Mouse (Mus musculus) neural tube, embryonic 13.5 days (tissue): Measurements from ENCODE around the gene Obp2a. TPM values are rescaled to one million over a fixed set of nuclear protein-coding genes. Genes with fewer than 3 reads are reported as not detected.
"Not testable (repeated sequence)": the region's sequence is repeated elsewhere in the genome, so short reads cannot be mapped to it uniquely, and the experiment has no call there.

Experiments
- ATAC-seq: fragments of 200-750 bp; cut with Nextera tagmentation; 2 replicates; pipeline ENCODE4 v1.8.0; 2017; ENCODE audit warnings: low read depth, mild to moderate bottlenecking, moderate TSS enrichment, moderate library complexity
- H3K27ac ChIP-seq: fragments of 300-500 bp; sonication (generic); replicated peaks from 2 replicates; pipeline ENCODE4 v1.5.1; 2015; ENCODE audit warnings: moderate library complexity, mild to moderate bottlenecking, inconsistent platforms
- H3K27me3 ChIP-seq: fragments of 300-500 bp; sonication (generic); 2 replicates; pipeline ENCODE4 v1.6.1; 2015; ENCODE audit warnings: mild to moderate bottlenecking, inconsistent platforms
- H3K36me3 ChIP-seq: fragments of 300-500 bp; sonication (generic); 2 replicates; pipeline ENCODE4 v1.6.1; 2015; ENCODE audit warnings: mild to moderate bottlenecking, inconsistent platforms
- H3K4me1 ChIP-seq: fragments of 300-500 bp; sonication (generic); replicated peaks from 2 replicates; pipeline ENCODE4 v1.6.1; 2015; ENCODE audit warnings: inconsistent platforms
- H3K4me2 ChIP-seq: fragments of 300-500 bp; sonication (generic); 2 replicates; pipeline ENCODE4 v1.6.1; 2015; ENCODE audit warnings: inconsistent platforms, mild to moderate bottlenecking, moderate library complexity
- H3K4me3 ChIP-seq: fragments of 300-500 bp; sonication (generic); 2 replicates; pipeline ENCODE4 v1.5.1; 2015; ENCODE audit warnings: mild to moderate bottlenecking, inconsistent platforms
- H3K9ac ChIP-seq: fragments of 300-500 bp; sonication (generic); 2 replicates; pipeline ENCODE4 v1.6.1; 2015; ENCODE audit warnings: moderate library complexity, mild to moderate bottlenecking, inconsistent platforms
- H3K9me3 ChIP-seq: fragments of 300-500 bp; sonication (generic); 2 replicates; pipeline ENCODE4 v1.6.1; 2016; ENCODE audit warnings: inconsistent platforms
- WGBS: fragments of 180-500 bp; shearing (Covaris S2); methylation state at CpG from one replicate; pipeline ENCODE4 v1.1.7; 2015; 5-methylcytosine and 5-hydroxymethylcytosine counted together
- polyA plus RNA-seq: library from polyadenylated mRNA; unstranded; fragments of >200 nt; fragmentation: Nextera tagmentation; extraction: Ambion mirVana; gene quantifications from 2 replicates; pipeline ENCODE4 v1.2.1, GENCODE M21; 2015

Gene Obp2a
- polyA plus RNA-seq, 1 experiment from 2014 or later, result not detected

- no peak overlapping the region for H3K4me2 ChIP-seq
- no peaks in the 10 kb centered on the region for H3K4me1 ChIP-seq
- H3K4me3 ChIP-seq, result no peak overlapping the region
- no peak overlapping the region for H3K9ac ChIP-seq
- 64% methylated on average over 2 of the region's 2 CpGs for WGBS
- H3K9me3 ChIP-seq, result no peaks in the 10 kb centered on the region
- H3K27me3 ChIP-seq, result no peaks in the 10 kb centered on the region
- no peaks in the 10 kb centered on the region for H3K36me3 ChIP-seq
- no peak for ATAC-seq
- no peak overlapping the region for H3K27ac ChIP-seq
Measured at GRCm38 (mm10) chr2:25733199-25733930, 33.5 kb downstream of the Obp2a start.

DNA sequence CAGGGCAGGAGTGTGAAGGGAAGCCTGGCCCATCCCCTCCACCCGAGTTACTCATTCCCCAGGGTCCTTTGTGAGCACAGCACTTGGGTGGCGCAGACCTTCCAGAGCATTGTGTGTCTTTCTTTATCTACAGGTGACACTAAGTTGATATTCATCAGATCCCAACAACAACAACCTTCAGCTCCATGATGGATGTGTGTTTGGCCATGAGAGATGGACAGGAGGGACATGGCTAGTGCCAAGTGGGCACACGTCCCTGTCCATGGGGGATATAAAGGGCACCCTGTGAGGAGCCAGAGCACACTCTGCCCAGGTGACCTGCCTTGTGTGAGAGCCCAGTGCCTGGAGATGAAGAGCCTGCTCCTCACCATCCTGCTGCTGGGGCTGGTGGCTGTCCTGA lies 36.9 kb downstream of the Obp2a start, which contains the start of gene Obp2b:
Gene Obp2b, plus strand, starts transcription at position 301 of the 400 bp plus-strand sequence.
- not testable (repeated sequence) for H3K9ac ChIP-seq, H3K4me2 ChIP-seq, H3K4me3 ChIP-seq, H3K27ac ChIP-seq, H3K4me1 ChIP-seq, H3K9me3 ChIP-seq, H3K27me3 ChIP-seq, ATAC-seq, H3K36me3 ChIP-seq
- WGBS, result 80% methylated on average over 3 of the region's 3 CpGs

DNA sequence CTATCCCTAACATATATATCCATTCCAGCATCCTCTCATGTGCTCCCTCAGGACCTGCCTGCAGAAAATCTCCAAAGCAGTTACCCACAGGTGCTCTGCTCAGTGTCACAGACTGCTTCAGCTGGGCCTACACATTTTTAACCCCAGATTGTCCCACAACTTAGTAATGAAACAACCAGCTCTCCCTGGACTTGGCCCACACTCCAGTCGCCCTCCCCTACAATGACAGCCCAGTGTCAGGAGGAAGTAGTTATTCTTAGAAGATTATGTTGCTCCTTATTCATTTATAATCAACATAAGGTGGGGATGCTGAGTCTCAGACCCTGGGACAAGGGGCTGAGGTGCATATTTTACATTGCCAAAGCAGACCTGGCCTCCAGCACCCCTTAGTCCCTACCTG lies 41.8 kb downstream of the Obp2a start:
- 71% methylated on average over 1 of the region's 1 CpGs for WGBS
- H3K9ac ChIP-seq, result no peak overlapping the region
- no peak for ATAC-seq

More for the DNA sequence above, 41.8 kb downstream of the Obp2a start:
- Histone ChIP-seq H3K4me3 (no peak overlapping the region), H3K27ac (no peak overlapping the region), H3K4me2 (no peak overlapping the region), H3K36me3 (no peaks in the 10 kb centered on the region), H3K4me1 (no peaks in the 10 kb centered on the region), H3K9me3 (no peaks in the 10 kb centered on the region), H3K27me3 (no peaks in the 10 kb centered on the region)

Other genes with a start within 250 kb of the Obp2a start
- 2.8 and 3.2 TPM in 2 replicates for gene Clic3, start 243.2 kb upstream of the Obp2a start, polyA plus RNA-seq
- gene Paxx, start 238.9 kb upstream of the Obp2a start, polyA plus RNA-seq, result 85.1 and 97.1 TPM in 2 replicates
- gene Ptgds, start 230.0 kb upstream of the Obp2a start, polyA plus RNA-seq, result 19.7 and 19.9 TPM in 2 replicates
- not detected in 2 replicates for gene Lcn12, start 206.1 kb upstream of the Obp2a start, polyA plus RNA-seq
- gene Fbxw5, start 199.3 kb upstream of the Obp2a start, polyA plus RNA-seq, result 124 and 129 TPM in 2 replicates
- 5.7 and 8.0 TPM in 2 replicates for gene C8g, start 198.3 kb upstream of the Obp2a start, polyA plus RNA-seq
- 19.2 and 20.8 TPM in 2 replicates for gene Traf2, start 153.1 kb upstream of the Obp2a start, polyA plus RNA-seq
- 426 and 453 TPM in 2 replicates for gene Edf1, start 142.2 kb upstream of the Obp2a start, polyA plus RNA-seq
- 2.5 and 3.4 TPM in 2 replicates for gene Mamdc4, start 125.2 kb upstream of the Obp2a start, polyA plus RNA-seq
- gene Phpt1, start 124.8 kb upstream of the Obp2a start, polyA plus RNA-seq, result 180 and 188 TPM in 2 replicates
- 7.1 and 8.4 TPM in 2 replicates for gene Ajm1, start 118.3 kb upstream of the Obp2a start, polyA plus RNA-seq
- gene Rabl6, start 91.5 kb upstream of the Obp2a start, polyA plus RNA-seq, result 65.7 and 74.3 TPM in 2 replicates
- gene Ccdc183, start 82.4 kb upstream of the Obp2a start, polyA plus RNA-seq, result 0.12 and 0.17 TPM in 2 replicates
- gene Tmem141, start 78.0 kb upstream of the Obp2a start, polyA plus RNA-seq, result 37.7 and 41.2 TPM in 2 replicates
- 2.7 and 3.1 TPM in 2 replicates for gene Fcna, start 72.0 kb upstream of the Obp2a start, polyA plus RNA-seq
- not detected in 2 replicates for gene Lcn8, start 46.9 kb upstream of the Obp2a start, polyA plus RNA-seq
- gene Lcn5, start 42.1 kb upstream of the Obp2a start, polyA plus RNA-seq, result not detected in 2 replicates
- not detected in 2 replicates for gene Lcn6, start 23.3 kb upstream of the Obp2a start, polyA plus RNA-seq
- gene Lcn10, start 17.3 kb upstream of the Obp2a start, polyA plus RNA-seq, result not detected in 2 replicates
- gene Bmyc, start 6.7 kb downstream of the Obp2a start, polyA plus RNA-seq, result 113 and 121 TPM in 2 replicates
- not detected in 2 replicates for gene Obp2b, start 37.0 kb downstream of the Obp2a start, polyA plus RNA-seq
- not detected in 2 replicates for gene Lcn3, start 65.5 kb downstream of the Obp2a start, polyA plus RNA-seq
- not detected in 2 replicates for gene Lcn11, start 77.0 kb downstream of the Obp2a start, polyA plus RNA-seq
- gene Gm13539, start 82.2 kb downstream of the Obp2a start, polyA plus RNA-seq, result not detected in 2 replicates
- gene Glt6d1, start 115.8 kb downstream of the Obp2a start, polyA plus RNA-seq, result not detected in 2 replicates
- not detected in 2 replicates for gene Lcn9, start 123.1 kb downstream of the Obp2a start, polyA plus RNA-seq
- not detected in 2 replicates for gene Sohlh1, start 147.2 kb downstream of the Obp2a start, polyA plus RNA-seq
- gene Kcnt1, start 163.7 kb downstream of the Obp2a start, polyA plus RNA-seq, result 10.7 and 11.3 TPM in 2 replicates